Mouse (Mus musculus): Measurements from ENCODE around the gene Ctnnal1. TPM values are rescaled to one million over a fixed set of nuclear protein-coding genes. Genes with fewer than 3 reads are reported as not detected.

The Ctnnal1 gene
- polyA plus RNA-seq, 1 experiment = 34.5 TPM

DNA sequence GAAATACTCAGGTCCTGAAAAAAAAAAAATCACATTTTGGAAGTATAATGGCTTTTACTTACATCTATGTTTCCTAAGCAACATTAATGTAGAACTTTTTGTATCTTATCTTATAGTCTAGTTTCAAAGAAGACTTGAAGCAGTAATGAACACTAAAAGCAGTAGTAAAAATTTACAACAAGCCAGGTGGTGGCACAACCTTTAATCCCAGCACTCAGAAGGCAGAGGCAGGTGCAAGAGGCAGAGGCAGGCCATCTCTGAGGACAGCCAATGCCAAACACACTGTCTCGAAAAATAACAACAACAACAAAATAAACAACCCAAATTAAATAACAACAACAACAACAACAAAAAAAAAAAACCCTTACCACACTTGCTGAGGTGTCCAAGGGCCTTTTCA, 93.9 kb downstream of the Ctnnal1 start:
- no peak overlapping the region for H3K4me3 ChIP-seq (replicated peaks; ENCODE audit: insufficient read depth, low read depth, low read length)
- 86% methylated on average over 1 of the region's 1 CpGs for WGBS
- no peaks in the 10 kb centered on the region for H3K4me1 ChIP-seq (ENCODE audit: control insufficient read depth, insufficient read depth, low read length)
- H3K27me3 ChIP-seq (ENCODE audit: control insufficient read depth, insufficient read depth, low read length) = no peaks in the 10 kb centered on the region
- TF ChIP-seq CTCF (IDR thresholded peaks at IDR 0.05; ENCODE audit: borderline replicate concordance, insufficient read depth, low read depth, low read length) (no peak), POLR2A (IDR thresholded peaks at IDR 0.05; ENCODE audit: borderline replicate concordance, insufficient read depth, low read length) (no peak)
- DNase-seq = no peak
- no peak overlapping the region for H3K27ac ChIP-seq (ENCODE audit: insufficient read depth, low read length)

DNA sequence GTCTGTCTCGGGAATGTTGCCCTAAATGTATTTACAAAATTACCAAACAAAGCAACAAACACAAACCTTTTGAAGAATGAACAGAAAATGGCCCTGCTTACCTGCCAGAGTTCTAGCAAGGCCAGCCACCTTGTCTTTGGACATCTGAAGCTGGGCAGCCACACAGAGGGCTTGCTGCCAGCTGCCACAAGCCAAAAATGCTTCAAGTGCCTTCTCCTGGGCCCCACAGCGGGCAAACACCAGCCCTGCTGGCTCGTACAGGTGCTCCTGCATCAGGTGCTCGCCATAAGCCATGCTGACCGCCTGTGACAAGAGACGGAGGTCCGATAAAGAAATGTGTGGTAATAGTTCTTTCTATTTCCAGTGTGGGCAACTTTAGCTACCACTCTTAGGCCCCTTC, 96.1 kb downstream of the Ctnnal1 start:
- H3K27ac ChIP-seq (ENCODE audit: insufficient read depth, low read length) = no peak overlapping the region
- DNase-seq = no peak
- 77% methylated on average over 7 of the region's 7 CpGs for WGBS
- H3K4me3 ChIP-seq (replicated peaks; ENCODE audit: insufficient read depth, low read depth, low read length) = no peak overlapping the region
- no peaks in the 10 kb centered on the region for H3K4me1 ChIP-seq (ENCODE audit: control insufficient read depth, insufficient read depth, low read length)
- no peak for TF ChIP-seq POLR2A (IDR thresholded peaks at IDR 0.05; ENCODE audit: borderline replicate concordance, insufficient read depth, low read length)
- no peak for TF ChIP-seq CTCF (IDR thresholded peaks at IDR 0.05; ENCODE audit: borderline replicate concordance, insufficient read depth, low read depth, low read length)
- no peaks in the 10 kb centered on the region for H3K27me3 ChIP-seq (ENCODE audit: control insufficient read depth, insufficient read depth, low read length)

- DNase-seq = no peak
- WGBS = 80% methylated on average over 5 of the region's 5 CpGs
- no peak for TF ChIP-seq POLR2A (IDR thresholded peaks at IDR 0.05; ENCODE audit: borderline replicate concordance, insufficient read depth, low read length)
- no peak for TF ChIP-seq CTCF (IDR thresholded peaks at IDR 0.05; ENCODE audit: borderline replicate concordance, insufficient read depth, low read depth, low read length)
These were observed 97.1 kb downstream of the Ctnnal1 start for GRCm38 (mm10) chr4:56767861-56768284.

More at GRCm38 (mm10) chr4:56767861-56768284, 97.1 kb downstream of the Ctnnal1 start:
- Histone ChIP-seq H3K4me3 (replicated peaks; ENCODE audit: insufficient read depth, low read depth, low read length) (no peak overlapping the region), H3K4me1 (ENCODE audit: control insufficient read depth, insufficient read depth, low read length) (no peaks in the 10 kb centered on the region), H3K27me3 (ENCODE audit: control insufficient read depth, insufficient read depth, low read length) (no peaks in the 10 kb centered on the region), H3K27ac (ENCODE audit: insufficient read depth, low read length) (no peak overlapping the region)

Other genes with a start within 250 kb of the Ctnnal1 start
- not detected in 2 replicates for gene Gm26657, start 125.1 kb downstream of the Ctnnal1 start, polyA plus RNA-seq (2012; rRNA removed)
- 0.06 and 0.11 TPM in 2 replicates for gene Actl7b, start 123.7 kb downstream of the Ctnnal1 start, polyA plus RNA-seq (2012; rRNA removed)
- not detected in 2 replicates for gene Actl7a, start 121.8 kb downstream of the Ctnnal1 start, polyA plus RNA-seq (2012; rRNA removed)
- gene Elp1, start 62.9 kb downstream of the Ctnnal1 start, polyA plus RNA-seq (2012; rRNA removed) = 57.2 and 59.7 TPM in 2 replicates
- gene Fam206a, start 62.8 kb downstream of the Ctnnal1 start, polyA plus RNA-seq (2012; rRNA removed) = 9.7 and 10.8 TPM in 2 replicates
- gene Tmem245, start 82.2 kb upstream of the Ctnnal1 start, polyA plus RNA-seq (2012; rRNA removed) = 11.0 and 11.5 TPM in 2 replicates
- gene Frrs1l, start 125.2 kb upstream of the Ctnnal1 start, polyA plus RNA-seq (2012; rRNA removed) = 102 and 111 TPM in 2 replicates

All from cerebellum, adult 2 months (tissue).